Mouse (Mus musculus) forelimb bud, embryonic 11.5 days (tissue): Measurements from ENCODE around the gene Cep57l1.

ENCODE experiments used
- DNase-seq: peaks from one replicate; pipeline ENCODE4 v3.0.0-alpha.2; 2012; ENCODE audit warnings: low read depth, low spot score

The Cep57l1 gene

GRCm38 (mm10) chr10:41740221-41740620, 69.5 kb downstream of the Cep57l1 start:
- DNase-seq = no peak

DNA sequence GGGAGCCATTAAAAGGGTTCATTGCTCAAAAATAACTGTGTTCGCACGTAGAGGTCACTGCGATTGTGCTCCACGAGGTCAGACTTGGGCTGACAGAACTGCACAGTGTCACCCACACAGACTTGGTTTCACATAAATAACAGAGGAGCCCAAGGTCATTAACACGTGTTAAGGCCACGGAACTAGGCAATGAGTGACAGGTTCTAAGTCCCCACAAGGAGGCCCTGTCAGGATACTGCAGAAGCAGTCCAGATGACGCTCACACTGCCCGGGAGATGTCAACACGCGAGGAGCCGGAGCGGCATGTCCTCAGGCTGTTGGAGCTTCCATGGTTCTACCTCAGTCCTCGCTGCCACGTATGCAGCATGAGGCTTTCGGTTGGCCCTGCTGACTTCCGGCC, 72.4 kb downstream of the Cep57l1 start:
- DNase-seq = no peak

GRCm38 (mm10) chr10:41735398-41735797, 74.3 kb downstream of the Cep57l1 start:
- DNase-seq = no peak

DNA sequence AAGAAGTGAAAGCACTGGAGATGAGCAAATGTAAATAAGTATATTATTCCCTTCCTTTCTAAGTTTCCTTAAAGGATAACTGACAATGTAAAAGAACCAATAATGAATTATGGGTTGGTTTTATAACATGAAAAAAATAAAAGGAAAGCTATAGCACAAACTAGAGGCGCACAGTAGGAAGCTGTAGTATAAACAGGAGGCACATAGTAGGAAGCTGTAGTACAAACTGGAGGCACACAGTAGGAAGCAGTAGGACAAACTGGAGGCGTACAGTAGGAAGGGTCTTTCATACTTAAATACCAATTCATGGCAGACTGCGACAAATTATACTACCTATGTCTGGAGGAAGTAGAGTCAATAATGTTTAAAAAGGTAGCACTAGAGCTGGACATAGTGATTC, 76.5 kb downstream of the Cep57l1 start:
- no peak for DNase-seq

GRCm38 (mm10) chr10:41731932-41732331, 77.7 kb downstream of the Cep57l1 start:
- no peak for DNase-seq

DNA sequence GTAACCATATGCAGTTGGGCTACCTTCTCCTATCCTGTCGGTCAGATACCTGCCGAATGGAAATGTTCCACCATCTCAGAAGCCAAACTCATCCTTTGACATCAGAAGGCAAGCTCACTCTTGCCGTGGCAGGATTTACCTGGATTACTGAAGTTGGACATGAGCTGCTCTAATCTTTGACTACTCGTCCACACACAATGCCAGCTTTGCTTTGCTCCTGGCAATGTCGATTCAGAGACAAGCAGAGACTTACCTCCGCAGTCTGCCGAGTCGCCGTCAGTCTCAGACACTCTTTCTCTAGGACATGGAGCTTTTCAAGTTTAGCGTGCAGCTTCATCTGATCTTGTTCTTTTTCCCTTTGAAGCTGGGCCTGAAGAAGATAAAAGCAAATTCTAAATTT, 78.9 kb downstream of the Cep57l1 start:
- DNase-seq = no peak

GRCm38 (mm10) chr10:41726215-41726614, 83.5 kb downstream of the Cep57l1 start:
- DNase-seq = no peak

GRCm38 (mm10) chr10:41719587-41719986, 90.1 kb downstream of the Cep57l1 start:
- no peak for DNase-seq

GRCm38 (mm10) chr10:41716029-41716897, 93.4 kb downstream of the Cep57l1 start, which contains the start of gene Ccdc162:
TSS of gene Ccdc162 (minus strand) at chr10:41716634.
- DNase-seq = no peak

GRCm38 (mm10) chr10:41715557-41715956, 94.1 kb downstream of the Cep57l1 start:
- no peak for DNase-seq

- no peak for DNase-seq
Observed at GRCm38 (mm10) chr10:41711467-41711866, 98.2 kb downstream of the Cep57l1 start.

DNA sequence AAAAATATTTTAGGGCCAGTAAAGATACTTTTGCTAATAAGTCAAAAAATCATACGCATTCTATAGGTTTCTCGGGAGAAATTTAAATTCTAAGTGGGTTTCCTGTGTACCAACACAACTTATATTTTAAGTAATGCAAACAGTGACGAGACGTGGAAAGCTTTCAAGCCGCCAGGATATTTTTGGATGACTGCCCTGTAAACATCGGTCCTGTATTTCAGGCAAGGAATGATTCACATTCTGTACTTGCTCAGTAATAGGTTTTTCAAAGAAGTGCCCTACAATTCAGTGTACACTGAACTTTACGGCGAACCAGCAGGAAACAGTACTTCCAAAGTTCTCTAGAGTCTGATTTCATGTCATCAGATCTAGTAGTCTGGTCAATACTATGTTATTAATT, 98.9 kb downstream of the Cep57l1 start:
- no peak for DNase-seq

DNA sequence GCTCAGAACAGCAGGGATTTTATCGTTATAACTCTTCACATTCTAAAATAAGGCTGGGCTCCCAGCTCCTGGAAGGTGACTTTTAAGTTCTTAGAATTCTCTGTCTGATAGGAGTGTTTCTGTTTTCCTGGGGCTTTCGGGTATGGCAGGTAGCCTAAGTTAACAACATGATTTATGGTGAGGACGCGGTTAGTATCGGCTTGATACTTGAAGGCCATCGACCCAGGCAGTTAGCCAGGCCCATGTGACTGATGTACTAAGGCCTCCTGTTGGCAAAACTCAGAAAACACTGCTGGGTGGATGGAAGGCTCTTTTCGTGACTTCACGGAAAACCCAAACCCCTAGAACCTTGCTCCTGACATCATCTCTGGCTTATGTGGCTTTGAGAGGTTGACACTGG, 100.3 kb downstream of the Cep57l1 start:
- DNase-seq = no peak

- no peak for DNase-seq
Observed at GRCm38 (mm10) chr10:41699669-41700068, 110.0 kb downstream of the Cep57l1 start.

GRCm38 (mm10) chr10:41697040-41697439, 112.6 kb downstream of the Cep57l1 start:
- DNase-seq = no peak

DNA sequence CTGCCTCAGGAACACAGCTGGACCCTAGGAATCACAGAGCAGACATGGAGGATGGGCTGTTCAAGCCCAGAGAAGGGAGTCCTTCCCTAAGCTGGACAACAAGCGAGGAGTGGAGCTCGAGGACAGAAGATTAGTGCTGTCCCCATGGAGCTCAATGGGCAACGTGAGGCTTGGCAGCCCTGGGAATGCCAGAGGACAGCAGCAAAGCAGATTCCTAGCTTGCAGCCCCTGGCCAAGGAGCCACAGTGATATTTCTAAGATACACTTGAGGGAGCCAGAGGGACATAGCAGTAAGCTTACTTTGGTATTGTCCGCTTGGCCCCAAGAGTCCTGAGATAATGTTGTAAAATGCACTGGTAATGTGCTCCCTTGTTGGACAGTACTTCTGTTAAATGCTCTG, 118.7 kb downstream of the Cep57l1 start:
- DNase-seq = no peak

- peak; percentile 85 for DNase-seq
Observed at GRCm38 (mm10) chr10:41689941-41690887, 119.5 kb downstream of the Cep57l1 start.

DNA sequence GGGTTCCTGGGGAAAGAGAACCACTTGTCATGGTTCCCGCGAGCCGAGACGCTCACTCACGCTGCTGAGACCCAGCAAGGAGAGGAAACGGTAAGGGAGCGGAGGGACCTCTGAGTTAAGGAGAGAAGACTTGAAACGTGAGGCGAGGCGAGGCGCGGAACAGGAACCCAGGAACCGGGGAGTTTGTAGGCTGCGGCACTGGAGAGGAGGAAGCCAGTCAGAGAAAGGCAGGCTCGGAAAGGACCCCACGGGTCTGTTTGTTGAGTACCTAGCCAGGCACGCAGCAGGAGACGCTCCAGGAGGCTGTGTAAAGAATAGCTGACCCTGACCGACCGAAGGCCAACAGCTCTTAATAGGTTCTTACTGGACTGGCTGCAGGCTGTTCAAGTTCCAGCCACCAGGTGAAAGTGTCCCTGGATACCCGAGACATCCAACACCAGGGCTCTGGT, 125.1 kb downstream of the Cep57l1 start:
- peak; percentile 32 for DNase-seq

GRCm38 (mm10) chr10:41682546-41683393, 126.9 kb downstream of the Cep57l1 start:
- DNase-seq = peak; percentile 81

GRCm38 (mm10) chr10:41678746-41679360, 130.8 kb downstream of the Cep57l1 start:
- peak; percentile 65 for DNase-seq

DNA sequence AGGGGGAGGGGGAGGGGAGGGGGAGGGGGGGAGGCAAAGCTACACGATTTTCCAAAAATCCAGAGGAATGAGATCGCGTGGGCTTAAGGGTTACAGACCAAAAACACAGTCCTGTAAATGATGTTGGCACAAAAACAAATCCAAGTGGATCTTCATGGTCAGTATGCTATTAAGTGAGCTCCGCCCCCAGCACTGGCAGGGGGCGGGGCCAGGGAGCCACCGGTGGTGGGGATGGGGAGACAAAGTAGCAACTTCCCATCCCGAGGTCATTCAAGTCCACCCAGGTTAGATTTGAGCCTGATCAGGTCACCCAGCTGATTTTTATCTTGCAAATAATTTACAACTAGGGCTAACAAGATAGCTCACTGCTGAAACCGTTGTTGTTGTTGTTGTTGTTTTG, 132.3 kb downstream of the Cep57l1 start:
- no peak for DNase-seq
